Mouse (Mus musculus) myocyte (in vitro differentiated cells): Measurements from ENCODE around the gene Naa25.
A peak's percentile ranks its signal among the peaks of the same experiment; 100 is the strongest.

Experiments used
- E2F4 ChIP-seq: IDR thresholded peaks from one replicate; pipeline ENCODE4 v1.6.1; 2011; ENCODE audit warnings: mild to moderate bottlenecking, control low read depth, moderate library complexity; ENCODE audit not compliant: insufficient read depth
- MAX ChIP-seq: IDR thresholded peaks from one replicate; pipeline ENCODE4 v1.6.1; 2011; ENCODE audit warnings: low read depth, mild to moderate bottlenecking, control low read depth
- MYOD1 ChIP-seq, 3 experiments: IDR thresholded peaks; one replicate each; pipeline ENCODE4 v1.6.1; 2011; ENCODE audit warnings: control low read depth in 2 of 3, low read depth in 2 of 3, mild to moderate bottlenecking in 2 of 3, moderate library complexity in 1 of 3; ENCODE audit not compliant: insufficient read length in 2 of 3, control insufficient read depth in 1 of 3
- MYOG ChIP-seq, 3 experiments: IDR thresholded peaks; one replicate each; pipeline ENCODE4 v1.6.1; 2011; ENCODE audit warnings: control low read depth in 2 of 3, low read depth in 2 of 3, mild to moderate bottlenecking in 2 of 3; ENCODE audit not compliant: insufficient read length in 2 of 3, control insufficient read depth in 1 of 3, insufficient read depth in 1 of 3
- POLR2A ChIP-seq: IDR thresholded peaks from one replicate; pipeline ENCODE4 v1.6.1; 2011; ENCODE audit warnings: low read depth, mild to moderate bottlenecking, control low read depth, moderate library complexity; ENCODE audit not compliant: insufficient read length
- REST ChIP-seq: IDR thresholded peaks from one replicate; pipeline ENCODE4 v1.6.1; 2011; ENCODE audit warnings: mild to moderate bottlenecking, control low read depth, moderate library complexity; ENCODE audit not compliant: insufficient read depth, insufficient read length
- TCF3 ChIP-seq: IDR thresholded peaks from one replicate; pipeline ENCODE4 v1.6.1; 2011; ENCODE audit warnings: low read depth, control low read depth; ENCODE audit not compliant: insufficient read length

DNA sequence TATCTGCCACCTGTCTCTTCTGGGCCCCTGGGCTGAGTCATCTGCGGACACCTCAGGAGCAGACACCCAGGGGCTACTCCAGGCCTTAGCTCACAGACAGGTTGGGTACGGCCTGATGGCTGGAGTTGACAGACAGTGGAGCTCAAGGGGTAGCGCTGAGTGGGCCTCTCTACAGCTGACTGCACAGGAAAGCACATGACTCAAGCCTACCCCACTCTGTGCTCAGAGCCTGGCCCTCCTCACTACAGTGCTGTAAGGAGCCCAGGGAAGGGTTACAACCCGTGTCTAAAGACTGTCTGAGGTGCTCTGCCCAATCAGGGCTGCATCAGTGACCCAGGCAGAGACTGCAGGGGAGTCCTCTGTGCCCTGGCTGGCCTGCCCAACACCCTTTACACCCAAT, 30.5 kb upstream of the Naa25 start:
- TF ChIP-seq MAX (no peak), POLR2A (no peak), MYOG (IDR thresholded peaks at IDR 0.05; ENCODE audit: control insufficient read depth in 1 of 3, insufficient read depth in 1 of 3, insufficient read length in 2 of 3, low read depth in 2 of 3) (peak in 1 of 3 experiments; percentile 15), MYOD1 (IDR thresholded peaks at IDR 0.05; ENCODE audit: control insufficient read depth in 1 of 3, insufficient read length in 2 of 3, low read depth in 2 of 3) (no peak), TCF3 (no peak), REST (no peak), E2F4 (no peak)
